Mouse (Mus musculus) C2C12 (cell line): ENCODE measurements around the gene Mcm3.

ENCODE experiments used
- CEBPB ChIP-seq: IDR thresholded peaks from one replicate; pipeline ENCODE4 v1.6.1; 2011; ENCODE audit warnings: low read depth, mild to moderate bottlenecking, control low read depth, moderate library complexity
- CTCF ChIP-seq: IDR thresholded peaks from one replicate; pipeline ENCODE4 v1.5.1; 2011; ENCODE audit not compliant: control insufficient read depth, insufficient read depth, insufficient read length
- MAX ChIP-seq: IDR thresholded peaks from one replicate; pipeline ENCODE4 v1.6.1; 2011; ENCODE audit warnings: mild to moderate bottlenecking, control low read depth
- MYOD1 ChIP-seq: IDR thresholded peaks from one replicate; pipeline ENCODE4 v1.6.1; 2011; ENCODE audit warnings: low read depth; ENCODE audit not compliant: control insufficient read depth, insufficient read length
- MYOG ChIP-seq: IDR thresholded peaks from one replicate; pipeline ENCODE4 v1.6.1; 2011; ENCODE audit not compliant: control insufficient read depth, insufficient read length; ENCODE audit errors: extremely low read depth
- USF1 ChIP-seq: IDR thresholded peaks from one replicate; pipeline ENCODE4 v1.6.1; 2011; ENCODE audit warnings: low read depth, mild to moderate bottlenecking, control low read depth, moderate library complexity

DNA sequence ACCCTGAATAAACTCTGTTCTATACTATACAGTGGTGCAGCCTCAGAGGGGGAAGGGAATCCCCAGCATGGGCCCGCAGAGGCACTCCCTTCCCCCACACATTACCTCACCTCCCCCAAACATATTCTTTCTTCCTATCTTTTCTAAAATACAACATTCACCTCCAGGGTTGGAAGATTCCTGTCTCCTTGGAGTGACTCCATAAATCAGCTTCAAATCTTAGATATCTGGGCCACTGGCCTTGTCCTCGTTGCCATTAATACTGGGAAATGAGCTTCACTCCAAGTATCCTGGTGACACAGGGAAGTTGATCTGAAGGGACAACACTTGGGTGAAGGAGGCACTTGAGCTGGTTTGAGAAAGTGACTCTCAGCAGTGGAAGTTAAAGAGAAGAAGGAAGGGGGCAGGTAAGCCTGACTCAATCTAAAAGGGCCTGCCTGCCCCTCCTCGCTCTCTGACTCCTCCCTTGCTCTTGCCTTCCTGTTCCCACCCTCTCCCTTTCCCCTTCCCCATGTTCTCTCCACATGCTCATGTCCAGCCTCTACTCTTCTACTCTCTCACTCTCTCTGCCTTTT lies 16.5 kb upstream of the Mcm3 start:
- TF ChIP-seq CTCF (no peak), CEBPB (no peak), USF1 (no peak), MAX (no peak), MYOD1 (no peak), MYOG (no peak)
